Mouse (Mus musculus) left cerebral cortex, adult 8-10 months (tissue): ENCODE measurements at regions not wholly inside any gene's neighbourhood (a gene's known extent, or its start where the extent isn't known, plus 50 kb on each side); places are given as distances from the start of the nearest gene placed in this dataset.

Experiments used
- DNase-seq, 2 experiments: peaks; one replicate each; pipeline ENCODE4 v3.0.0; 2022; ENCODE audit warnings: low spot score in 2 of 2

DNA sequence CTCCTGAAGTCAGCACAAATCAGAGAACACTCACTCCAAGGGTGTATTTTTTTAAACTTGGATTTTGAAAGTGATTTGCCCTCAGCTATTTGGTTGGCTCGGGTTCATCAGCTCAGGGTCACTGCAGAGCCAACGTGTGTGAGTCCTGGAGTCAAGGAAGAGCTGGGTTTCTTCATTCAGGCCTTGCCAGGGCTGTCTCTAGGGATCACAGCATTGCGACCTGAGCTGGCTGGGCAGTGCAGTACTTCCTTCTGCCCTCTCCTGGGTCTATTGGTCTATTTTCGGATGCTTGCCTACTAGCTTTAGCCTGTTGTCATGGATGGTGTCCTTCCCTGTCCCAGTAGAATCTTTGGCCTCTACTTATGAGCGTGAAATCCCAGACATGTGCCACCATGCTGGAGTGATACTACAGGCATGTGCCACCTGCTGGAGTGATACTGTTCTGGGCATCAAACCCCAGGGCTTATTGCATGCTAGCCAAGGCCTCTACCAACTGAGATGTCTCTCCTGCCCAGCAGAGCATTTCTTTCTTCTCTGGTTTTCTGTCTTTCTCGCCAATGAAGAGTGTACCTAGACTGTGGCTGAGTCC is 211.7 kb upstream of the Rbfox1 start:
- DNase-seq: no peak

- DNase-seq: no peak
These were observed 212.3 kb upstream of the Rbfox1 start for GRCm38 (mm10) chr16:5672871-5673270.

- DNase-seq: no peak
These were observed 216.7 kb upstream of the Rbfox1 start for GRCm38 (mm10) chr16:5668403-5668967.

- DNase-seq: peak in 1 of 2 experiments; percentile 27
These were observed 223.2 kb upstream of the Rbfox1 start for GRCm38 (mm10) chr16:5661918-5662317.

GRCm38 (mm10) chr16:5651551-5651950 is 233.6 kb upstream of the Rbfox1 start:
- DNase-seq: no peak

DNA sequence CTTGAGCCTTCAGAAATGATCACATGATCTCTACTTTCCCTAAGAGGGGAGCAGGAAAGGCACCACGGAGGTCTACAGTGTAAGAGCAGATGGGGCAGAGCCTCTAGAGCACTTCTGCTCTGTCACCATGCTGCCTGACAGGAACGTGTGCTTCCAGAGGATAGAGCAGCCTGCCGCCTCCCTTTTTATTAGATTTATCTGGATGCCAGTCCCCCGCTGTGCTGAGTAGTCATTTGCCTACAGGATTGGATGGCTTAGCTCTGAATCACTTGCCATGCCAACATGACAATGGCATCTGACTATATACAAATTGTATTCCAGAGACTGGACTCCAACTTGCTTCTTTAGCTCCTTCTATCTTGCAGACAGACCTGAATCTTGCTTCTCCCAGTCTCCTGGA is 234.2 kb upstream of the Rbfox1 start:
- DNase-seq: no peak

DNA sequence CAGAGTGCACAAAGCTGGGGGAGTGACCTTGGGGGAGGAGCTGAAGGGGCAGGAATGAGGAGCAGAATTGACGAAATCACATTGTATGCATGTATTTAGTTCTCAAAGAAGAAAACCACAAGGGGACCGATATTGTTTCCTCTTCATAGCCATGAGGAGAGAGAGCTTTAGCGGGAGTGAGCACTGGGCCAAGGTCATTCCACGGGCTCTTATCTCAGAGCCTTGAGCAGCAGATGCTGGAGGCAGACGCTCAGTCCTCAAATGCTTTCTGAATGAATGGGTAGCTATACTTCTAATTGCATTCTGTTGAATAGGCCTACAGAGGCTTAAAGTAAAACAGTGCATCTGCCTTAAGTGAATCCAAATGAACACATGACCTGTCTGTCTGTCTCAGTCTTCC is 245.2 kb upstream of the Rbfox1 start:
- no peak for DNase-seq

GRCm38 (mm10) chr16:5629996-5630395 is 255.2 kb upstream of the Rbfox1 start:
- no peak for DNase-seq

DNA sequence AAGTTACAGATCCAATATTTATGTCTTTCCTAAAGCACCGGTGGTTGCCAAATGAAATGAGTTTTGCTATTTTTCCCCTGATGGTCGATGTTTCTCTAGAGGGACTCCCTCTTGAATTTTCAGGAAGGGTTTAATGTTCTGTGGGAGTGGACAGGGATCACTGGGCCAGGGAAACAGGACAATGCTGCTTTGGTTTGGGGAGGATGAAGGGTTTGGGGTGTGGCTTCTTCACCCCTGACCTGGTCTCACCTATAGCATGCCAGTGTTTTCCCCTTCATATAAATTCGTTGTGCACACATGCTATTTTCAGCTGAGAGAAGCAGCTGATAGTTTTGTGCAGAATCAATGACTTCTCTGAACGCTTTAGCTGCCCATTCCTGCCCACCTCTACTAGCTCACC is 257.2 kb upstream of the Rbfox1 start:
- DNase-seq: no peak

GRCm38 (mm10) chr16:5627117-5627909 is 257.8 kb upstream of the Rbfox1 start:
- DNase-seq: no peak

- DNase-seq: no peak
These were observed 260.0 kb upstream of the Rbfox1 start for GRCm38 (mm10) chr16:5625159-5625558.

DNA sequence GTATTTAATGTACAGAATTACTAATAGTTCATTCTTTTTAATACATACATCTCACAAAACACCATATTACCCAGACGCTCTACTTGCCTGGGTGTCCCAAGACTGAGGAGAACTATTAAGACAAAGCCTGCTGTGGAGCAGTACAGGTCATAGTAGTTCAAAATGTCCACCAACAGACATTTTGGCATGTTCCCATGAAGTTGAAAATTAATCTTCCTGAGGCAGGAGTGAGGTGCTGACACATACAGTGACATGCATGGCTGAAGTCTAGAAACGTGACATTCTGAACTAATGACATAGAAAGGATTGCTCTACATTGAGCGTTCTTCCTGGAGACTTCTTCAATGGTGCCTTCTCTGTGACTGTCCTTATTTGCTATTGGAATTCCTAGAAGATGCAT is 264.6 kb upstream of the Rbfox1 start:
- no peak for DNase-seq

DNA sequence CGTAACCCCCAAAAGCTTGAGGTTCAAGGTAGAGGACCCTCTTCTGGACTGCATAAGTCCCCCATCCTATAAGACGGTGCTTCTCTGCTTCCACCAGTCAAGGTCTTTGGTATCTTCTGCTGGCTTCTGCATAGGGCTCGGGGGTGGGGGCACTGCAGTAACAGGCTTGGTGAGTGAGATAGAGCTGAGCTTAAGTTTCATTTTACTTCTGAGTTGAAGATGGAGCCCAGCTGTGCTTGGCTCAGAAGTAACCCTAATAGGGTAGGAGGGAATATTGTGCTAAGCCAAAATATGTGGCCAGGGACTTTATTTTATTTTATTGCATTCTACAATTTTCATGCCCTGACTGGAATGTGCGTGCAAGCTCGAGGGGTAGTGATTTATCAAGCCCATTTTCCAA is 268.8 kb upstream of the Rbfox1 start:
- no peak for DNase-seq

GRCm38 (mm10) chr16:5595359-5595758 is 289.8 kb upstream of the Rbfox1 start:
- no peak for DNase-seq

DNA sequence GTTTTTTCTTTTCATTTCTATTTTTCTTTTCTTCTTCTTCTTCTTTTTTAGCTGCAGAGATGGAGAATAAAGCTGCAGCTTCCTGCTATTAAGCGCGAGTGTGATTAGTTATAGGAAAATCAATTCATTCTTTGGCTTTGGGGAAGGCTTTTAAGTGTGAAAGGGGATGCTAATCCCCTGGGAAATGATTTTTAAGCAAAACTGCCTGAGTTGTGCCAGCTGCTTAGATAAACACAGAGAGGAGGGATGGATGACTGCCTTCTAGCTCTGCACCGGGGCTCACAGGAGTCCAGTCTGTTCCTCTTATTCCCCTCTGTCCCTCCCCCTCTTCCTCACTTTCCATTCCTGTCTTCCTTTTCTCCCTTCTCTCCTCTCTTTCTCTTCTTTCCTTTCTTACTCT is 306.8 kb upstream of the Rbfox1 start:
- DNase-seq: no peak

DNA sequence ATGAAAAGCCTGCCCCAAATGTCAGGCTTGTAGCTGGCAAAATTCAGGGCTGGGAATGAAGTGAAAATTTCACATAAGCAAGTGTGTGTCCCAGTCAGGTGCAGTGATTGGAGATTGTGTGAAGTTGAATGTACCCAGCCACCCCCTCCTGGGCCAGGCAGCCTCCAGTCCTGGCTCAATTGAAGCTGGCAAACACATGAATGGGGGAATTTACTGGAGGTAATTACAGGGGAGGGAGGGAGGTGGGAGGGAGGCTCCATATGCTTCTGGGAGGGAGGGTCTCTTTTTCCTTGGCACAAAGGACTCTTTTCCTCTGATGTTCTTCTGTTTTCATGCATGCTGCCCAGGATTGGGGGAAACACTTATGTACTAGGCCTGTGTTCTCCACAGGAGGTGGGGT is 312.4 kb upstream of the Rbfox1 start:
- DNase-seq: no peak

DNA sequence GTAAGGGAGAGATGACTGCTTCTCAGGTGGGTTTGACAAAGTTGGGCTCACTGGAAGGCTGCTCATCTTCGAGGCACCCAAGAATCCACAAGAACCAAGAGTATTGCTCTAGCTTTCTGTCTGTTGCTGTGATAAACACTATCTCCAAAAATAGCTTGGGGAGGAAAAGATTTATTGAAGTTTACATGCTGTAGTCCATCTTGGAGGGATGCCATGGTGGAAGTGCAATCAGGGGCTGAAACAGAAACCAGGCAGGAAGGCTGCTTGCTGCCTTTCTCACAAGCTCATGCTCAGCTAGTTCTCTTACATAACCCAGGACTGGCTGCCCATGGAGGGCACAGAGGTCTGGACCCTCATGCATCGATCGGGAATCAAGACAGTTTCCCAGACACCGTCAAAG is 314.5 kb upstream of the Rbfox1 start:
- no peak for DNase-seq

GRCm38 (mm10) chr16:5569101-5569500 is 313.3 kb upstream of the Eef2kmt start:
- DNase-seq: no peak

DNA sequence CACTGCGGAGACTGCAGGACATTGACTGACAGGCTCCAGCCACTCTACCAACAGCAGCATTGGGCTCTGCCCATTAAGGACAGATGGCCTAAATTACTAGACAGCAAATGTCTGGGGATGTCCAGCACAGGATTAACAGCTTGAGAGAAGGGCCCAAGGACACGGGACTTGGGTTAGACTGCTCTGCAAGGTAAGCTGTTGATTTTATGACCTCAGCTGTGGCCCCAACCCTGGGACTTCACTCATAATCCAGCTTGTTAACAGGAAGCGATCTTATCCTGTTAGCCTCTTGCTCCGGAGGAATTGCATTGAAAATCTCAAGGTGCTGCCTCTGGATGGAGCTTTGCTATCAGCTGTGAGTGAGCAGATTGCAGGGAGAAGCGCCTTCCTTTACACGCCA is 293.2 kb upstream of the Eef2kmt start:
- DNase-seq: no peak

- DNase-seq: no peak
These were observed 292.8 kb upstream of the Eef2kmt start for GRCm38 (mm10) chr16:5548602-5549001.

- no peak for DNase-seq
These were observed 291.0 kb upstream of the Eef2kmt start for GRCm38 (mm10) chr16:5546808-5547207.

GRCm38 (mm10) chr16:5545801-5546200 is 290.0 kb upstream of the Eef2kmt start:
- DNase-seq: no peak

GRCm38 (mm10) chr16:5544436-5544835 is 288.7 kb upstream of the Eef2kmt start:
- no peak for DNase-seq
